Mouse (Mus musculus) ES-Bruce4 (cell line): ENCODE measurements around the gene Dstyk. TPM values are rescaled to one million over a fixed set of nuclear protein-coding genes. Genes with fewer than 3 reads are reported as not detected.

Experiments
- H3K27ac ChIP-seq: 2 replicates; pipeline ENCODE4 v1.5.1; 2012; ENCODE audit warnings: low read length, inconsistent platforms; ENCODE audit not compliant: insufficient read depth
- H3K27me3 ChIP-seq: 2 replicates; pipeline ENCODE4 v1.6.1; 2012; ENCODE audit warnings: mild to moderate bottlenecking, low read length, inconsistent platforms; ENCODE audit not compliant: control insufficient read depth, poor library complexity, insufficient read depth, severe bottlenecking
- H3K36me3 ChIP-seq: 2 replicates; pipeline ENCODE4 v1.6.1; 2012; ENCODE audit warnings: inconsistent platforms, mild to moderate bottlenecking, low read length, moderate library complexity; ENCODE audit not compliant: control insufficient read depth, poor library complexity, insufficient read depth, severe bottlenecking
- H3K4me1 ChIP-seq: one replicate; pipeline ENCODE4 v1.8.1; 2011; ENCODE audit warnings: low read length; ENCODE audit not compliant: control insufficient read depth, insufficient read depth
- H3K4me3 ChIP-seq: 2 replicates; pipeline ENCODE4 v1.5.1; 2011; ENCODE audit warnings: low read depth, mild to moderate bottlenecking, low read length
- H3K9ac ChIP-seq: 2 replicates; pipeline ENCODE4 v1.6.1; 2012; ENCODE audit warnings: low read depth, mild to moderate bottlenecking, inconsistent platforms; ENCODE audit not compliant: poor library complexity, severe bottlenecking
- H3K9me3 ChIP-seq: replicated peaks from 2 replicates; pipeline ENCODE4 v1.6.1; 2012; ENCODE audit warnings: mild to moderate bottlenecking, low read length, inconsistent platforms; ENCODE audit not compliant: control insufficient read depth, poor library complexity, insufficient read depth, severe bottlenecking
- CTCF ChIP-seq: IDR thresholded peaks from one replicate; pipeline ENCODE4 v1.8.1; 2011; ENCODE audit warnings: low read depth, low read length
- EP300 ChIP-seq: IDR thresholded peaks from 2 replicates; pipeline ENCODE4 v1.6.1; 2011; ENCODE audit warnings: low read depth, low read length; ENCODE audit not compliant: insufficient read depth
- POLR2A ChIP-seq: IDR thresholded peaks from one replicate; pipeline ENCODE4 v1.8.1; 2011; ENCODE audit warnings: low read length; ENCODE audit not compliant: insufficient read depth
- polyA plus RNA-seq: library from polyadenylated mRNA; stranded (reverse); fragments of >200 nt; gene quantifications from 2 replicates; pipeline ENCODE4 v1.2.4, GENCODE M21; 2011; ENCODE audit warnings: low read depth; ENCODE audit not compliant: missing spikeins, insufficient read depth, insufficient read length

The Dstyk gene
- 19.9 and 22.5 TPM in 2 replicates for polyA plus RNA-seq

DNA sequence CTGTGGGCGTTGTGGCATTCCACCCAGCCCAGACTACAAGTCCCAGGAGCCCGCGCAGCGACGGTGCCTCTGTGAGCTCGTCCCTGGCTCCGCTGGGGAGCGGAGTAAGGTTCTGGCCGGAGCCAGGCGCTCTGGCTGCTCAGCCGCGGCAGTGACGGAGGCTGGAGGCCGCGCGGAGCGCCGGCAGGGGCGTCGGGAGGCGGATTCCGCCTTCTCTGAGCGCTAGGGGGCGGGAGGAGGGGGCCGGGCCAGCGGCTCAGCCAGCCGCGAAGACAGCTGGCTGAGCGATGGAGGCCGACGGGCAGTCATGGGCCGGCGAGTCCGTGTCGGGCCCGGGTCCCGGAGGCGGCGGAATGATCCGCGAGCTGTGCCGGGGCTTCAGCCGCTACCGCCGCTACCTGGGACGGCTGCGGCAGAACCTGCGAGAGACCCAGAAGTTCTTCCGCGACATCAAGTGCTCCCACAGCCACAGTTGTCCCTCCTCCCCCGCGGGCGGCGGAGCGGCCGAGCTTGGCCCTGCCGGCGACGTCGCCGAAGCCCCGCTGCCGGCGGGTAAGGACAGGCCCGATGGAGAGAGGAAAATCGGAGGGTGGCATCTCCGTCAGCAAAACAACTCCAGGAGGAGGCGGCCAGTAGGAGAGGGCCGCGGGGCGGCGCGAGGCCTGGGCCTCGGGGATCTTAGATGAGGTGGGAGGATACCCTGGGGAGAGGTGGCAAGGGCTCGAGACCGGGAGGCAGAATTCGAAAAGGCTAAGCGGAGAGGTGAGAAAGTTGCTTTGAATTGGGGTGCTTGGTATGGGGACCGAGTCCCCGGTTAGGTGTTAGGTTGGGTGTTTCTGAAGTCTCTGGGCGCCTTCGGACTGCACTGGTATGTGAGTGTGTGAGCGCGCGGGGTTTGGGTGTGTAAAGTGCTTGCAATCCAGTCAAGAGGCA, at the start of gene Dstyk:
Gene Dstyk (plus strand): TSS at position 237 of the 933 bp plus-strand sequence.
- H3K36me3 ChIP-seq, result no peaks in the 10 kb centered on the region
- peak within 1 kb of the TSS; percentile 87 for H3K9ac ChIP-seq
- H3K9me3 ChIP-seq, result no peaks in the 10 kb centered on the region
- H3K4me1 ChIP-seq, result no peaks in the 10 kb centered on the region
- no peak within 1 kb of the TSS for H3K27ac ChIP-seq
- TF ChIP-seq CTCF (no peak), POLR2A (no peak), EP300 (no peak)
- H3K4me3 ChIP-seq, result peak within 1 kb of the TSS; percentile 82
- no peaks in the 10 kb centered on the region for H3K27me3 ChIP-seq

DNA sequence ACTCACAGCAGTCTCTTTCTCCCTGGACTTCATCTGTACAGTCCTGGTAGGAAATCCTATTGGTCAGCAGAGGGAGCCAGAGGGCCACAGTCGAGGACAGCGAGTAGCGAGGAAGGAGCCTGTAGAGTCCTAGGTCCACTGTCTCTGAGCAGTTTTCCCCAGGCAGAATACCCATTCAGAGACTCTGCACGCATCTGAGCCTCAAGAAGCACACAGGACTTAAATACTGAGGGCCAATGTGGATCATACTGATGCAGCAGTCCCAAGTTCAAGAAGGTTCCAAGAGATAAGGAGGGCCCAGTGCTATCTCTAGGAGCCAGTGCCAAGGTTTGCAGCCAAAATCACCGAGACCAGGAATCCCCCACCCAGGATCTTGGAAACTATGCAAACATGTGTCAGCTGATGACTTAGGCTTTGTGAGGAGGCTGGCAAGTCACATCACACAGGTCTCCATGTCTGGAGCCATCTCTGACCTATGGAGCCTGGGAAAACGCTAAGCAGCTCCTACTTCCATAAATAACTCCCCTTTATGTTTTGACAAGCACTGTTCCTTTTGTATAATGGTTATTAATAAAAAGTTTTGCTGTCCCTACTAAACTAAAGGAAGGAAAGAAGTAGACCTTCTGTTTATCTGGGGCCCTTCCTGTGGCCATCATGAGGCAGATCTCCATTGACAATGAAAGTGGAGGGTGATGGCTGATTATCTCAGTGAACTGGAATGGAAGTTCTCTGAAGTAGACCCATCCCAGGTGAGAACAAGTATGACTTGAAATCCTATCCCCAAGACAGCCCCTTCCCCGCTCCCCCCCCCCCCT, 49.5 kb upstream of the Dstyk start:
- H3K27ac ChIP-seq, result no peak overlapping the region

DNA sequence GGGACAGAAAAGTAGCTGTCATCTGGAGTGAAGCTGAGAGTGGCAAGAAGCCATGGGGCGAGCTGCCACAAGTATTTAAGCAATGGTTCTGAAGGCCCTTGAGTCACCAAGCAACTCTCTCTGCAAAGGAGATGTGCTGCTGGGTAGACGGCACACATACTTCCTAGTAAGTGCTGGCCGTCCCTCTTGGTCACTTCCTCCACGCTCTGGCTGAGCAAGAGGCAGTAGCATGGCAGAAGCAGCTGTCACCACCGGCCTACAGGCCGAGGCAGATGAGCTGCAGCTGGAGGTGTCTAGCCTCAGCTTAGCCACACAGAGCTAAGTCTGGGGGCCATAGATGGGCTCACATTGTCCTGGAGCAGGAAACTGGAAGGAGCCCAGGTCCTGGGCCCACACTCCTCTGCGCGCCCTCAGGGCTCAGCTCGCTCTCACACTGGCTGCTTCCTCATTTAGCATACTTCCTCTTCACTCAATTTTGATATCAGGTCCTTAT, 46.6 kb upstream of the Dstyk start:
- no peaks in the 10 kb centered on the region for H3K36me3 ChIP-seq
- TF ChIP-seq POLR2A (no peak), CTCF (no peak)
- no peak overlapping the region for H3K9ac ChIP-seq
- H3K9me3 ChIP-seq, result no peaks in the 10 kb centered on the region
- H3K4me1 ChIP-seq, result peaks cover 8% of the 10 kb centered on the region
- H3K4me3 ChIP-seq, result no peak overlapping the region
- no peak overlapping the region for H3K27ac ChIP-seq
- no peaks in the 10 kb centered on the region for H3K27me3 ChIP-seq

More for the DNA sequence above, 49.5 kb upstream of the Dstyk start:
- H3K4me3 ChIP-seq, result no peak overlapping the region
- H3K4me1 ChIP-seq, result peaks cover 6% of the 10 kb centered on the region
- TF ChIP-seq EP300, result no peak
- TF ChIP-seq POLR2A, result no peak
- peak; percentile 92 for TF ChIP-seq CTCF
- no peaks in the 10 kb centered on the region for H3K27me3 ChIP-seq
- no peak overlapping the region for H3K9ac ChIP-seq
- H3K9me3 ChIP-seq, result no peaks in the 10 kb centered on the region
- H3K36me3 ChIP-seq, result no peaks in the 10 kb centered on the region

DNA sequence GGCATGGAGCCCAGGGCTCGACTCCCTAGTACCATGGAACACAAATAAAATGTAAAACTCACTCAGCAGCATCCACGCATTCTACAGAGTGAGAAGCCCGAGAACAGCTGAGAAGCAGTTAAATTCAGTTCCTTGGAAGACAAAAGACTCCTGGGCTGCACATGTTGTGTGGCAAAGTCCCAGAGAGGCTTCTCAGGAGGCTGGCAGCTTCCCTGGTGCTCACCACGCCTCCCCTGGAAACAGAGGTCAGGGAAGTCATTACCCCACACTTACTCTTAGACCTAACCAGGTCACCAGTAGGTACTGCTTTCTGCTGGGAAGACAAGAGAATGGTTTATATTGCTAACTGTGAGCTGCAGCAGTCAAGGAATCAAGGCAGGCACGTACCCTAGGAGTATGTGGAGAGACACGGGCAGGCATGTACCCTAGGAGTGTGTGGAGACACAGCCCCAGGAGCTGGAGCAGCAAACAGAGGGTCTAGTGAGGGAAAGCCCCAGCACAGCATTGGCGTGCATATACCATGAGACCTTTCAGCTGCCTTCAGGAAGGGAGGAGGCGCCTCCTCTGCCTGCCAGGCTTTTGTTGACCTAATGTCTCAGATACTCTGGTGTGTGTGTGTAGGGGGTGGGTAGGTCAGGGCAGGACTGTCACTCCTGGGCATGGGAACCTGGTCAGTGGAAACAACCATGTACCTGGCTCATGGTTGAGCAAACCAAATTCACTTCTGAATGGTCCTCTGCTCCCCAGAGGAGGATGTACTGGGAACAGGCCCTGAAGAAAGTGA, 45.9 kb upstream of the Dstyk start:
- no peaks in the 10 kb centered on the region for H3K9me3 ChIP-seq
- H3K4me3 ChIP-seq, result no peak overlapping the region
- no peaks in the 10 kb centered on the region for H3K27me3 ChIP-seq
- TF ChIP-seq CTCF, result no peak
- no peak for TF ChIP-seq EP300
- TF ChIP-seq POLR2A, result no peak
- H3K27ac ChIP-seq, result no peak overlapping the region
- no peaks in the 10 kb centered on the region for H3K36me3 ChIP-seq
- H3K9ac ChIP-seq, result no peak overlapping the region
- H3K4me1 ChIP-seq, result peaks cover 11% of the 10 kb centered on the region

DNA sequence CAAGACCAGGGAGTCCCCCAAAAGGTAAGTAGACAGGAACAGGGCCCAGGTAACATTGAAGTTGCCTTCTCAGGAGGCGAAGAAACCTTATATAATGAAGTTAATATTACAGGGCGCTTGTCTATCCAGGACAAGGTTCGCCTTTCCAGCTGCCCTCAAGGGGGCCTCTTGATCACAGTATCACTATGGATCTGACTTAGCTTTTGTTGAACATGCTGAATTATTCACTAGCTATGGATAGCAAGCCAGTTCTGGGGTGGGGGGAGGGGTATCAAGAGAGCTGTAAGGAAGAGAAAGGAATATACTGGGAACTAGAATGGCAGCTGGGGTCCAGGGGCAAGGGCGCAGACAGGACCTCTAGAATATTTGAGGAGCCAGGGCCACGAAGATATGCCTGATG, 45.0 kb upstream of the Dstyk start:
- no peaks in the 10 kb centered on the region for H3K36me3 ChIP-seq
- H3K9me3 ChIP-seq, result no peaks in the 10 kb centered on the region
- H3K4me1 ChIP-seq, result peaks cover 14% of the 10 kb centered on the region
- H3K4me3 ChIP-seq, result no peak overlapping the region
- no peak overlapping the region for H3K9ac ChIP-seq
- TF ChIP-seq EP300, result no peak
- TF ChIP-seq CTCF, result no peak
- no peak for TF ChIP-seq POLR2A
- H3K27me3 ChIP-seq, result no peaks in the 10 kb centered on the region
- no peak overlapping the region for H3K27ac ChIP-seq
